Mouse (Mus musculus): ENCODE data around the gene Ccr1l1. TPM values are rescaled to one million over a fixed set of nuclear protein-coding genes. Genes with fewer than 3 reads are reported as not detected.

Ccr1l1 gene
- polyA plus RNA-seq, 1 experiment from 2014 or later, result not detected

- WGBS, result 93% methylated on average over 19 of the region's 19 CpGs
- H3K4me3 ChIP-seq, result no peak overlapping the region
- H3K9ac ChIP-seq, result no peak overlapping the region
Observed at GRCm38 (mm10) chr9:123932911-123933675, 45.1 kb downstream of the Ccr1l1 start.

DNA sequence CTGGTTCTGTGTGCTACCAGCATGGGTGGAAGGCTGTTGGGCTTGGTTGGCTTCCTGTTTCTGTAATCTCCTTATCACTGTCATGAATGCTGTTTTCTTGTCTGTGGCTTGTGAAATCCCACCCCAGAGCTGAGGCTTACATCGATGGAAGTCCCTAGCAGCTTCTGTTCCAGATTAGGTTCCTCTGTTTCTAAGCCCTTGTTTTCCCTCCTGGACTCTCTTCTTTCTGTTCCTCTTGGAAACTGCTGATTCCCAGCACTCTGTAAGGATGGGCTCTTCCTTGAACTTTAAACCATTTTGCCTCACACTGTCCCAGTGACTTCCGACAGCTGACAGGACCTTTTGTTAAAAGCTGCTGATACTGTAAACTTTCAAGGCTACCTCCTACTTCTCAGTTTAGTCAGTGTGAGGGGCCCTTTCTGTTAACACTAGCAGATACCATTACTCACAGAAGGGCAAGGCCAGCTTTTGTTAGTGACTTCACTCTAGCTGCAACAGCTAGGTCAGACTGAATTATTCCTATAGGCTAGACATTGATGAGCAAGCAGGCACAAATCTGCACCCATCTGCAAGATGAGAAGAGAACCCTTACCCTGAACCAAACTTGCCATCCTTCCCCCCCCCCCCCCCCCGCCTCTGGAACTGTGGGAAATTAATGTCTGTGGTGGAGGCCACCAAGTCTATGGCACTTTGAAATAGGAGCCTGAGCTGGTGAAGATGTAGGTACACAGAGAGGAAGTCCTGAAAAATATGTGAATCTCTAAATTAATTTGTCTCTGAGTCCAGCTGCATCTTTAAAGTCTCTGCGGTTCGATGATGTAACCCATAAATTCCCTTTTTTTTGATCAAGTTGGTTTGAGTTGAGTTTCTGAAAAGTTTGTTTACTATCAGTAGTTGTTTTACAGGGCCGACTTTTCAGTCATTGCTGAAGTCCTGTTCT is 46.2 kb downstream of the Ccr1l1 start:
- Histone ChIP-seq H3K4me1 (no peaks in the 10 kb centered on the region), H3K9me3 (replicated peaks) (no peaks in the 10 kb centered on the region), H3K27me3 (no peaks in the 10 kb centered on the region), H3K27ac (no peak overlapping the region), H3K4me3 (no peak overlapping the region), H3K9ac (no peak overlapping the region), H3K4me2 (replicated peaks) (no peak overlapping the region), H3K36me3 (no peaks in the 10 kb centered on the region)
- ATAC-seq (ENCODE audit: low FRiP score), result no peak
- 71% methylated on average over 6 of the region's 6 CpGs for WGBS

More at GRCm38 (mm10) chr9:123932911-123933675, 45.1 kb downstream of the Ccr1l1 start:
- H3K27me3 ChIP-seq, result no peaks in the 10 kb centered on the region
- H3K4me1 ChIP-seq, result no peaks in the 10 kb centered on the region
- no peaks in the 10 kb centered on the region for H3K36me3 ChIP-seq
- H3K4me2 ChIP-seq (replicated peaks), result no peak overlapping the region
- H3K9me3 ChIP-seq (replicated peaks), result no peaks in the 10 kb centered on the region
- no peak for ATAC-seq (ENCODE audit: low FRiP score)
- H3K27ac ChIP-seq, result no peak overlapping the region

GRCm38 (mm10) chr9:123930926-123931325 is 47.3 kb downstream of the Ccr1l1 start:
- no peaks in the 10 kb centered on the region for H3K4me1 ChIP-seq
- no peaks in the 10 kb centered on the region for H3K36me3 ChIP-seq
- H3K27ac ChIP-seq, result no peak overlapping the region
- no peak overlapping the region for H3K4me3 ChIP-seq
- no peak for ATAC-seq (ENCODE audit: low FRiP score)
- 92% methylated on average over 3 of the region's 3 CpGs for WGBS
- H3K9ac ChIP-seq, result no peak overlapping the region
- no peak overlapping the region for H3K4me2 ChIP-seq (replicated peaks)
- no peaks in the 10 kb centered on the region for H3K9me3 ChIP-seq (replicated peaks)
- no peaks in the 10 kb centered on the region for H3K27me3 ChIP-seq

- 78% methylated on average over 3 of the region's 3 CpGs for WGBS
- no peak for ATAC-seq (ENCODE audit: low FRiP score)
Observed at GRCm38 (mm10) chr9:123930476-123930875, 47.7 kb downstream of the Ccr1l1 start.

GRCm38 (mm10) chr9:123929936-123930335 is 48.3 kb downstream of the Ccr1l1 start:
- Histone ChIP-seq H3K4me2 (replicated peaks) (no peak overlapping the region), H3K9me3 (replicated peaks) (no peaks in the 10 kb centered on the region), H3K27ac (no peak overlapping the region), H3K27me3 (no peaks in the 10 kb centered on the region), H3K4me3 (no peak overlapping the region), H3K36me3 (no peaks in the 10 kb centered on the region), H3K9ac (no peak overlapping the region), H3K4me1 (0 out of 2 replicates have a peak, but pooled peaks cover 3% of the 10 kb centered on the region)
- WGBS, result 85% methylated on average over 4 of the region's 4 CpGs
- no peak for ATAC-seq (ENCODE audit: low FRiP score)

More at GRCm38 (mm10) chr9:123930476-123930875, 47.7 kb downstream of the Ccr1l1 start:
- Histone ChIP-seq H3K36me3 (no peaks in the 10 kb centered on the region), H3K9ac (no peak overlapping the region), H3K9me3 (replicated peaks) (no peaks in the 10 kb centered on the region), H3K4me1 (0 out of 2 replicates have a peak, but pooled peaks cover 2% of the 10 kb centered on the region), H3K4me3 (no peak overlapping the region), H3K27me3 (no peaks in the 10 kb centered on the region), H3K4me2 (replicated peaks) (no peak overlapping the region), H3K27ac (no peak overlapping the region)

DNA sequence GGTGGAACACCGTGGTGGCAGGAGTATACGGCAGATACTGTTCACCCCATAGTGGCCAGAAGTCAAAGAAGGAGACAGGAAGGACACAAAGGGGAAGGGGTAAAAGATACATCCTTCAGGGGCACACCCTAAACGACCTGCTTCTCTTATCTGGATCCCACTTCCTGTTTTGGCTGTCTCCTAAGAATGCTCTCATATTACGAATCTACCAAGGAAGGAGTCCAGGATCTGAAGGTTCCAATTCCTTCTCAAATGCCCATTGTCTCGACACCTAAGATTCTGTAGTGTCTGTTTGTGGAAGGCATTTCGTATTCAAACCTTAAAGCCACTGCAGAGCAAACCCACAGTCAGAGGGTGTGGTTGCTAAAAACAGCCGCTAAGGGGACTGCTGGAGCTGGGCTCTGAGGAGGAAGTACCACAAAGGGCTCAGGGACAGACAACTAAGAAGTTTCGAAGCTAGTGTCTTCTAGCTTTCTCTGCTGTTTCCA is 49.4 kb downstream of the Ccr1l1 start:
- Histone ChIP-seq H3K27me3 (no peaks in the 10 kb centered on the region), H3K36me3 (no peaks in the 10 kb centered on the region), H3K9ac (no peak overlapping the region), H3K4me2 (replicated peaks) (no peak overlapping the region), H3K4me1 (0 out of 2 replicates have a peak, but pooled peaks cover 3% of the 10 kb centered on the region), H3K4me3 (no peak overlapping the region), H3K9me3 (replicated peaks) (no peaks in the 10 kb centered on the region), H3K27ac (no peak overlapping the region)
- no peak for ATAC-seq (ENCODE audit: low FRiP score)
- 55% methylated on average over 8 of the region's 8 CpGs for WGBS

GRCm38 (mm10) chr9:123928118-123928758 is 50.0 kb downstream of the Ccr1l1 start:
- ATAC-seq (ENCODE audit: low FRiP score), result no peak
- Histone ChIP-seq H3K27me3 (peaks cover 3% of the 10 kb centered on the region; the same call in 1 of the 2 replicates), H3K9ac (no peak overlapping the region), H3K4me3 (no peak overlapping the region), H3K27ac (no peak overlapping the region), H3K36me3 (no peaks in the 10 kb centered on the region), H3K4me2 (replicated peaks) (no peak overlapping the region), H3K9me3 (replicated peaks) (no peaks in the 10 kb centered on the region), H3K4me1 (0 out of 2 replicates have a peak, but pooled peaks cover 6% of the 10 kb centered on the region)
- 73% methylated on average over 12 of the region's 12 CpGs for WGBS

- Histone ChIP-seq H3K27me3 (peaks cover 3% of the 10 kb centered on the region; the same call in 1 of the 2 replicates), H3K9me3 (replicated peaks) (no peaks in the 10 kb centered on the region), H3K27ac (no peak overlapping the region), H3K36me3 (no peaks in the 10 kb centered on the region), H3K4me3 (no peak overlapping the region), H3K4me2 (replicated peaks) (no peak overlapping the region), H3K9ac (no peak overlapping the region; the same call in 1 of the 2 replicates), H3K4me1 (0 out of 2 replicates have a peak, but pooled peaks cover 6% of the 10 kb centered on the region)
- no peak for ATAC-seq (ENCODE audit: low FRiP score)
- 52% methylated on average over 16 of the region's 16 CpGs for WGBS
Observed at GRCm38 (mm10) chr9:123927281-123927960, 50.8 kb downstream of the Ccr1l1 start.

Other genes starting within 250 kb of the Ccr1l1 start
- gene Cxcr6, start 171.9 kb downstream of the Ccr1l1 start, polyA plus RNA-seq (2016; fragmentation: Nextera tagmentation; extraction: Ambion mirVana), result 0.22 and 0.23 TPM in 2 replicates
- gene Fyco1, start 126.5 kb downstream of the Ccr1l1 start, polyA plus RNA-seq (2016; fragmentation: Nextera tagmentation; extraction: Ambion mirVana), result 11.3 and 12.2 TPM in 2 replicates
- 0.04 TPM in 1 of 2 replicates, not detected in the other for gene Xcr1, start 116.4 kb downstream of the Ccr1l1 start, polyA plus RNA-seq (2016; fragmentation: Nextera tagmentation; extraction: Ambion mirVana)
- 0.99 and 1.1 TPM in 2 replicates for gene Ccr1, start 9.7 kb downstream of the Ccr1l1 start, polyA plus RNA-seq (2016; fragmentation: Nextera tagmentation; extraction: Ambion mirVana)
- gene Ccr3, start 43.6 kb upstream of the Ccr1l1 start, polyA plus RNA-seq (2016; fragmentation: Nextera tagmentation; extraction: Ambion mirVana), result not detected in 2 replicates
- gene Ccr2, start 123.5 kb upstream of the Ccr1l1 start, polyA plus RNA-seq (2016; fragmentation: Nextera tagmentation; extraction: Ambion mirVana), result 0.34 and 0.38 TPM in 2 replicates
- gene Ccr5, start 143.1 kb upstream of the Ccr1l1 start, polyA plus RNA-seq (2016; fragmentation: Nextera tagmentation; extraction: Ambion mirVana), result 0.90 and 1.1 TPM in 2 replicates

Data from hindbrain, embryonic 12.5 days (tissue).